Mouse (Mus musculus) ovary, postnatal 14 days (tissue): ENCODE data around the gene Sema4f.

Experiments used
- DNase-seq: peaks from one replicate; pipeline ENCODE4 v3.0.0; 2022; ENCODE audit warnings: low spot score

The Sema4f gene

DNA sequence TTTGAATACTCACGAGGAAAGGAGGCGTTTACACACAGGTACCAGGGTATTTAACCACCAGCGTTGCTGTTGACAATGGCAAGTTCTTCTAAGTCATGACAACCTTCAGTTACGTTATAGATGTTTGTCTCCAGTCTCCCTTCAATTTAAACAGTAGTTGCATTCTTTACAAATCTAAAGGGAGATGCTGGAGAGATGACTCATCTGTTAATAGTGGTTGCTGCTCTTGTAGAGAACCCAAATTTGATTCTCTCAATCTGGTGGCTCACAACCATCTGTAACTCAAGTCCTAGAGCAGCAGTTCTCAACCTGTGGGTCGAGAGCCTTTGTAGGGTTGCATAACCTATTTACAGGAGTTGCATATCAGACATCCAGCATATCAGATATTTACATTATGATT is 71.1 kb downstream of the Sema4f start:
- no peak for DNase-seq

GRCm38 (mm10) chr6:82863380-82863874 is 76.1 kb downstream of the Sema4f start:
- DNase-seq, result no peak

GRCm38 (mm10) chr6:82862475-82862874 is 77.1 kb downstream of the Sema4f start:
- no peak for DNase-seq

GRCm38 (mm10) chr6:82862042-82862441 is 77.5 kb downstream of the Sema4f start:
- no peak for DNase-seq
